32 mouse cellular contexts compared by ENCODE assay signal in genomic region chr1:181355683-181356082, GRCm38 (mm10). TPM values are rescaled to one million over a fixed set of nuclear protein-coding genes. Genes with fewer than 3 reads are reported as not detected.
A peak's percentile ranks its signal among the peaks of the same experiment; 100 is the strongest.
DNase-seq lines count a peak whose midpoint lies in the region; ATAC-seq and TF ChIP-seq lines count a peak whose summit lies in the region.
"Had no signal": no experiment of that assay in that cellular context is flagged by ENCODE, and none has a peak within 500 bp of the region (broad histone marks: within the 10 kb centered on the region; RNA-seq: fewer than 3 reads in every experiment).

No protein-coding gene starts in this region.

- 0 out of 2 replicates have a peak, but pooled peaks cover 3% of the 10 kb centered on the region for H3K9me3 ChIP-seq in forebrain, postnatal 0 days (ENCODE audit: low read length)
- no peaks in the 10 kb centered on the region for H3K9me3 ChIP-seq in forebrain, embryonic 14.5 days (replicated peaks; ENCODE audit: control insufficient read depth, low read length)
- no peaks in the 10 kb centered on the region for H3K9me3 ChIP-seq in heart, embryonic 12.5 days (replicated peaks)
- H3K9me3 ChIP-seq: embryonic facial prominence, embryonic 10.5 days; embryonic facial prominence, embryonic 15.5 days; G1E; kidney, embryonic 15.5 days; limb, embryonic 13.5 days had no signal

- no peaks in the 10 kb centered on the region for H3K79me3 ChIP-seq in C2C12 (ENCODE audit: low read depth)

- no peak for DNase-seq in forebrain, postnatal 0 days
- no peak for DNase-seq in forebrain, embryonic 14.5 days (ENCODE audit: low spot score)
- peak; percentile 67 for DNase-seq in 3134 (ENCODE audit: extremely low read depth, insufficient read length, low spot score)
- no peak for DNase-seq in adrenal gland, adult (ENCODE audit: inconsistent age in 2 of 2, low spot score in 1 of 2)
- DNase-seq: adrenal gland, postnatal 25 days; cerebellum, adult 18-20 months; cerebellum, postnatal 10 days; gastrocnemius, postnatal 25 days; heart, adult 18-20 months; heart, postnatal 10 days; kidney, adult 11 months; kidney, postnatal 25 days; lung, postnatal 4 days; midbrain, embryonic 14.5 days; thymus, adult 2 months; thymus, postnatal 36 days had no signal

- H3K27me3 ChIP-seq in forebrain, postnatal 0 days (ENCODE audit: insufficient read depth, low read length), result no peaks in the 10 kb centered on the region
- H3K27me3 ChIP-seq in forebrain, embryonic 14.5 days (replicated peaks; ENCODE audit: control insufficient read depth, insufficient read depth, low read length), result peaks cover 7% of the 10 kb centered on the region
- no peaks in the 10 kb centered on the region for H3K27me3 ChIP-seq in C2C12 (ENCODE audit: control insufficient read depth, insufficient read depth, insufficient read length)
- H3K27me3 ChIP-seq in heart, embryonic 12.5 days (replicated peaks), result peaks cover 49% of the 10 kb centered on the region

- WGBS in forebrain, postnatal 0 days, result 81% methylated on average over 5 of the region's 5 CpGs
- WGBS in forebrain, embryonic 14.5 days, result 84% methylated on average over 5 of the region's 5 CpGs
- WGBS in heart, embryonic 12.5 days, result 74% methylated on average over 5 of the region's 5 CpGs

- no peaks in the 10 kb centered on the region for H3K36me3 ChIP-seq in forebrain, postnatal 0 days (ENCODE audit: insufficient read depth)
- no peaks in the 10 kb centered on the region for H3K36me3 ChIP-seq in forebrain, embryonic 14.5 days (ENCODE audit: control insufficient read depth, insufficient read depth, low read length)
- no peaks in the 10 kb centered on the region for H3K36me3 ChIP-seq in C2C12 (ENCODE audit: control insufficient read depth, insufficient read depth)
- no peaks in the 10 kb centered on the region for H3K36me3 ChIP-seq in heart, embryonic 12.5 days
- H3K36me3 ChIP-seq: embryonic facial prominence, embryonic 10.5 days; embryonic facial prominence, embryonic 15.5 days; G1E; heart, embryonic 13.5 days; kidney, embryonic 15.5 days; limb, embryonic 13.5 days had no signal

- H3K4me2 ChIP-seq in forebrain, postnatal 0 days (ENCODE audit: low read depth), result peak overlapping the region; percentile 98
- no peak overlapping the region for H3K4me2 ChIP-seq in forebrain, embryonic 14.5 days (ENCODE audit: low read length)
- no peak overlapping the region for H3K4me2 ChIP-seq in heart, embryonic 12.5 days
- H3K4me2 ChIP-seq: embryonic facial prominence, embryonic 15.5 days; heart, embryonic 13.5 days; hindbrain, embryonic 14.5 days; kidney, embryonic 15.5 days; limb, embryonic 13.5 days; liver, embryonic 11.5 days had no signal

- H3K4me3 ChIP-seq in forebrain, postnatal 0 days (ENCODE audit: low read depth, low read length), result no peak overlapping the region
- H3K4me3 ChIP-seq in forebrain, embryonic 14.5 days (ENCODE audit: low read depth, low read length), result no peak overlapping the region
- H3K4me3 ChIP-seq in C2C12 (ENCODE audit: insufficient read depth, poor library complexity, severe bottlenecking), result no peak overlapping the region
- H3K4me3 ChIP-seq in heart, embryonic 12.5 days, result no peak overlapping the region
- H3K4me3 ChIP-seq: embryonic facial prominence, embryonic 10.5 days; embryonic facial prominence, embryonic 15.5 days; heart, embryonic 13.5 days; kidney, embryonic 15.5 days; limb, embryonic 13.5 days had no signal

- H3ac ChIP-seq in C2C12 (ENCODE audit: control insufficient read depth, insufficient read length, low read depth), result no peak overlapping the region

- H3K79me2 ChIP-seq in C2C12 (ENCODE audit: control insufficient read depth, insufficient read depth), result no peaks in the 10 kb centered on the region

- H3K27ac ChIP-seq in forebrain, postnatal 0 days (ENCODE audit: low read depth, low read length), result no peak overlapping the region
- no peak overlapping the region for H3K27ac ChIP-seq in forebrain, embryonic 14.5 days (ENCODE audit: low read depth, low read length)
- H3K27ac ChIP-seq in heart, embryonic 12.5 days (ENCODE audit: poor library complexity, severe bottlenecking), result no peak overlapping the region
- H3K27ac ChIP-seq: embryonic facial prominence, embryonic 10.5 days; embryonic facial prominence, embryonic 15.5 days; heart, embryonic 13.5 days; hindbrain, embryonic 14.5 days; kidney, embryonic 15.5 days; limb, embryonic 13.5 days had no signal

- no peak overlapping the region for H3K9ac ChIP-seq in forebrain, postnatal 0 days
- no peak overlapping the region for H3K9ac ChIP-seq in forebrain, embryonic 14.5 days (ENCODE audit: low read length)
- no peak overlapping the region for H3K9ac ChIP-seq in heart, embryonic 12.5 days
- H3K9ac ChIP-seq: embryonic facial prominence, embryonic 15.5 days; heart, embryonic 13.5 days; hindbrain, embryonic 14.5 days; kidney, embryonic 15.5 days; limb, embryonic 13.5 days had no signal

- peaks cover 7% of the 10 kb centered on the region for H3K4me1 ChIP-seq in forebrain, postnatal 0 days (ENCODE audit: insufficient read depth)
- peaks cover 12% of the 10 kb centered on the region for H3K4me1 ChIP-seq in forebrain, embryonic 14.5 days (ENCODE audit: control insufficient read depth, insufficient read depth, low read length)
- H3K4me1 ChIP-seq in heart, embryonic 12.5 days (replicated peaks), result peaks cover 20% of the 10 kb centered on the region

- no peak for ATAC-seq in forebrain, postnatal 0 days
- no peak for ATAC-seq in forebrain, embryonic 14.5 days
- ATAC-seq in granulocyte monocyte progenitor cell, adult 5-6 weeks (replicated peaks; ENCODE audit: poor library complexity, severe bottlenecking), result peak; percentile 30
- no peak for ATAC-seq in heart, embryonic 12.5 days (ENCODE audit: insufficient number of reproducible peaks, low FRiP score)
- ATAC-seq: lung, postnatal 0 days had no signal

- TF ChIP-seq CTCF in forebrain, postnatal 0 days (IDR thresholded peaks at IDR 0.05; ENCODE audit: low read depth), result no peak
- no peak for TF ChIP-seq CTCF in C2C12 (IDR thresholded peaks at IDR 0.05; ENCODE audit: control insufficient read depth, insufficient read depth, insufficient read length)

TF ChIP-seq in C2C12, 6 proteins besides CTCF, POLR2A, EP300 and RAD21:
- peak; percentile 90 for TF ChIP-seq FOSL1 (IDR thresholded peaks at IDR 0.05; ENCODE audit: insufficient read depth, low read length, poor library complexity, severe bottlenecking)
- TF ChIP-seq MYOD1 (IDR thresholded peaks at IDR 0.05; ENCODE audit: control insufficient read depth, insufficient read length, low read depth), result no peak
- no peak for TF ChIP-seq USF1 (IDR thresholded peaks at IDR 0.05; ENCODE audit: low read depth)
- TF ChIP-seq CEBPB (IDR thresholded peaks at IDR 0.05; ENCODE audit: low read depth), result peak; percentile 73

RNA-seq across cellular contexts. Expression of gene Cnih3, which starts 3.3 kb away (rescaled TPM):
- total RNA-seq in forebrain, postnatal 0 days (2014; rRNA removed), result 62.4 and 80.8 TPM in 2 replicates
- polyA plus RNA-seq in forebrain, postnatal 0 days (2015; fragmentation: Nextera tagmentation; extraction: Ambion mirVana), result 31.1 and 49.3 TPM in 2 replicates
- 17.0 and 27.9 TPM in 2 replicates for polyA plus RNA-seq in forebrain, embryonic 14.5 days (2014; fragmentation: Nextera tagmentation; extraction: Ambion mirVana)
- polyA plus RNA-seq in C2C12 (2012; fragmentation: generic; extraction: Trizol), result 0.07 TPM
- not detected in 2 replicates for total RNA-seq in granulocyte monocyte progenitor cell, adult 5-6 weeks (2014; fragmentation: Nextera tagmentation)
- total RNA-seq in granulocyte monocyte progenitor cell, adult 5-6 weeks (2017), result not detected in 2 replicates
- polyA plus RNA-seq in heart, embryonic 12.5 days (2016; fragmentation: Nextera tagmentation; extraction: Ambion mirVana), result 0.27 and 0.36 TPM in 2 replicates
- total RNA-seq: adrenal gland, adult 18-20 months; adrenal gland, postnatal 25 days; gastrocnemius, postnatal 25 days; heart, adult 18-20 months; heart, postnatal 10 days; hematopoietic stem cell, adult 5-6 weeks; megakaryocyte-erythroid progenitor cell, adult 5-6 weeks had no signal
- polyA plus RNA-seq: G1E; liver, embryonic 11.5 days; liver, embryonic 16.5 days; thymus, adult 2 months had no signal

Comparison
In these comparisons a context has a peak if more than half of its experiments do, and no peak if none do; other contexts are left out.
1. RNA of gene Cnih3, which starts 3.3 kb away (polyA plus RNA-seq): 31.1 to 49.3 TPM in forebrain, postnatal 0 days and 17.0 to 27.9 TPM in forebrain, embryonic 14.5 days; 0.27 to 0.36 TPM in heart, embryonic 12.5 days and 0.07 TPM in C2C12 (single experiment); every median in the first group is over 10 times any median in the second.